Mouse (Mus musculus) forebrain, embryonic 14.5 days (tissue): ENCODE measurements around the gene Eno1. TPM values are rescaled to one million over a fixed set of nuclear protein-coding genes. Genes with fewer than 3 reads are reported as not detected.
"Not testable (repeated sequence)": the region's sequence is repeated elsewhere in the genome, so short reads cannot be mapped to it uniquely, and the experiment has no call there.

Source experiments
- ATAC-seq: fragments of 200-750 bp; cut with Nextera tagmentation; 2 replicates; pipeline ENCODE4 v1.8.0; 2017; ENCODE audit warnings: mild to moderate bottlenecking, moderate library complexity
- DNase-seq: peaks from one replicate; pipeline ENCODE4 v3.0.0-alpha.2; 2015; ENCODE audit warnings: low spot score
- H3K27ac ChIP-seq: fragments of 300-500 bp; sonication (generic); 2 replicates; pipeline ENCODE4 v1.5.1; 2014; ENCODE audit warnings: low read depth, mild to moderate bottlenecking, control low read depth, low read length, moderate library complexity
- H3K27me3 ChIP-seq: fragments of 300-500 bp; sonication (generic); replicated peaks from 2 replicates; pipeline ENCODE4 v1.6.1; 2014; ENCODE audit warnings: low read length, control low read depth, mixed read lengths; ENCODE audit not compliant: control insufficient read depth, insufficient read depth
- H3K36me3 ChIP-seq: fragments of 300-500 bp; sonication (generic); 2 replicates; pipeline ENCODE4 v1.6.1; 2014; ENCODE audit warnings: low read length, control low read depth; ENCODE audit not compliant: control insufficient read depth, insufficient read depth
- H3K4me1 ChIP-seq: fragments of 300-500 bp; sonication (generic); 2 replicates; pipeline ENCODE4 v1.6.1; 2014; ENCODE audit warnings: antibody characterized with exemption, low read length, control low read depth; ENCODE audit not compliant: control insufficient read depth, insufficient read depth
- H3K4me2 ChIP-seq: fragments of 300-500 bp; sonication (generic); 2 replicates; pipeline ENCODE4 v1.6.1; 2014; ENCODE audit warnings: mild to moderate bottlenecking, control low read depth, low read length
- H3K4me3 ChIP-seq: fragments of 300-500 bp; sonication (generic); 2 replicates; pipeline ENCODE4 v1.5.1; 2014; ENCODE audit warnings: low read depth, low read length, control low read depth
- H3K9ac ChIP-seq: fragments of 300-500 bp; sonication (generic); 2 replicates; pipeline ENCODE4 v1.6.1; 2014; ENCODE audit warnings: mild to moderate bottlenecking, low read length, control low read depth, moderate library complexity
- H3K9me3 ChIP-seq: fragments of 300-500 bp; sonication (generic); replicated peaks from 2 replicates; pipeline ENCODE4 v1.6.1; 2016; ENCODE audit warnings: low read length, control low read depth, mixed read lengths; ENCODE audit not compliant: control insufficient read depth
- WGBS: fragments of 180-500 bp; shearing (Covaris S2); extraction: QIAGEN DNeasy Blood & Tissue Kit; methylation state at CpG from one replicate; pipeline ENCODE4 v1.1.7; 2014; 5-methylcytosine and 5-hydroxymethylcytosine counted together
- polyA plus RNA-seq: library from polyadenylated mRNA; unstranded; fragments of >200 nt; fragmentation: Nextera tagmentation; extraction: Ambion mirVana; gene quantifications from 2 replicates; pipeline ENCODE4 v1.2.1, GENCODE M21; 2014

The Eno1 gene
- polyA plus RNA-seq, 1 experiment from 2014 or later = 988 TPM

GRCm38 (mm10) chr4:150262301-150262700 is 25.8 kb downstream of the Eno1 start:
- no peak for ATAC-seq
- WGBS = 51% methylated on average over 8 of the region's 8 CpGs
- no peaks in the 10 kb centered on the region for H3K36me3 ChIP-seq

GRCm38 (mm10) chr4:150264903-150265302 is 28.4 kb downstream of the Eno1 start:
- no peaks in the 10 kb centered on the region for H3K27me3 ChIP-seq
- no peak overlapping the region for H3K9ac ChIP-seq
- no peak overlapping the region for H3K4me3 ChIP-seq
- H3K4me1 ChIP-seq = no peaks in the 10 kb centered on the region
- ATAC-seq = no peak
- H3K27ac ChIP-seq = no peak overlapping the region
- no peaks in the 10 kb centered on the region for H3K36me3 ChIP-seq
- no peak overlapping the region for H3K4me2 ChIP-seq
- DNase-seq = peak; percentile 42
- no peaks in the 10 kb centered on the region for H3K9me3 ChIP-seq
- 55% methylated on average over 7 of the region's 7 CpGs for WGBS

More at GRCm38 (mm10) chr4:150262301-150262700, 25.8 kb downstream of the Eno1 start:
- Histone ChIP-seq H3K4me2 (no peak overlapping the region), H3K27me3 (no peaks in the 10 kb centered on the region), H3K9ac (no peak overlapping the region), H3K4me3 (no peak overlapping the region), H3K4me1 (peaks cover 15% of the 10 kb centered on the region), H3K9me3 (no peaks in the 10 kb centered on the region), H3K27ac (no peak overlapping the region)
- DNase-seq = peak; percentile 52

- 63% methylated on average over 5 of the region's 5 CpGs for WGBS
- H3K4me2 ChIP-seq = no peak overlapping the region
- no peak for DNase-seq
These were observed 28.9 kb downstream of the Eno1 start for GRCm38 (mm10) chr4:150265471-150265870.

GRCm38 (mm10) chr4:150266655-150267223 is 30.2 kb downstream of the Eno1 start:
- Histone ChIP-seq H3K4me3 (no peak overlapping the region), H3K4me1 (no peaks in the 10 kb centered on the region), H3K9me3 (no peaks in the 10 kb centered on the region), H3K27ac (no peak overlapping the region), H3K36me3 (no peaks in the 10 kb centered on the region), H3K4me2 (no peak overlapping the region), H3K9ac (no peak overlapping the region), H3K27me3 (no peaks in the 10 kb centered on the region)
- no peak for ATAC-seq
- WGBS = 84% methylated on average over 21 of the region's 21 CpGs
- DNase-seq = no peak

More at GRCm38 (mm10) chr4:150265471-150265870, 28.9 kb downstream of the Eno1 start:
- no peak overlapping the region for H3K4me3 ChIP-seq
- H3K27me3 ChIP-seq = no peaks in the 10 kb centered on the region
- no peaks in the 10 kb centered on the region for H3K9me3 ChIP-seq
- no peak overlapping the region for H3K9ac ChIP-seq
- ATAC-seq = no peak
- no peak overlapping the region for H3K27ac ChIP-seq
- H3K4me1 ChIP-seq = no peaks in the 10 kb centered on the region
- no peaks in the 10 kb centered on the region for H3K36me3 ChIP-seq

GRCm38 (mm10) chr4:150268674-150269653 is 32.4 kb downstream of the Eno1 start:
- Histone ChIP-seq H3K4me2 (no peak overlapping the region), H3K4me1 (peaks cover 10% of the 10 kb centered on the region), H3K9ac (no peak overlapping the region), H3K27ac (no peak overlapping the region), H3K27me3 (no peaks in the 10 kb centered on the region), H3K4me3 (no peak overlapping the region), H3K36me3 (no peaks in the 10 kb centered on the region), H3K9me3 (no peaks in the 10 kb centered on the region)
- no peak for DNase-seq
- WGBS = 87% methylated on average over 33 of the region's 33 CpGs
- ATAC-seq = no peak

GRCm38 (mm10) chr4:150269679-150270078 is 33.2 kb downstream of the Eno1 start:
- ATAC-seq (no peak), DNase-seq (no peak)
- peaks cover 10% of the 10 kb centered on the region for H3K4me1 ChIP-seq
- WGBS = 77% methylated on average over 6 of the region's 7 CpGs
- H3K9ac ChIP-seq = no peak overlapping the region
- no peaks in the 10 kb centered on the region for H3K27me3 ChIP-seq
- no peaks in the 10 kb centered on the region for H3K9me3 ChIP-seq
- no peaks in the 10 kb centered on the region for H3K36me3 ChIP-seq
- H3K4me2 ChIP-seq = no peak overlapping the region
- H3K4me3 ChIP-seq = no peak overlapping the region
- no peak overlapping the region for H3K27ac ChIP-seq

GRCm38 (mm10) chr4:150270718-150271117 is 34.2 kb downstream of the Eno1 start:
- H3K36me3 ChIP-seq, H3K9me3 ChIP-seq, H3K4me1 ChIP-seq, DNase-seq, H3K9ac ChIP-seq, H3K27me3 ChIP-seq, H3K4me3 ChIP-seq, H3K4me2 ChIP-seq, H3K27ac ChIP-seq, ATAC-seq: not testable (repeated sequence)
- 86% methylated on average over 4 of the region's 4 CpGs for WGBS

GRCm38 (mm10) chr4:150272725-150273124 is 36.2 kb downstream of the Eno1 start:
- DNase-seq (peak; percentile 80), ATAC-seq (peak; percentile 66; the same call in 1 of the 2 replicates)
- H3K27me3 ChIP-seq = no peaks in the 10 kb centered on the region
- no peak overlapping the region for H3K9ac ChIP-seq
- H3K4me1 ChIP-seq = peaks cover 10% of the 10 kb centered on the region
- no peak overlapping the region for H3K4me3 ChIP-seq
- H3K36me3 ChIP-seq = no peaks in the 10 kb centered on the region
- 1% methylated on average over 9 of the region's 9 CpGs for WGBS
- no peaks in the 10 kb centered on the region for H3K9me3 ChIP-seq
- H3K4me2 ChIP-seq = peak overlapping the region; percentile 18; the same call in 1 of the 2 replicates
- H3K27ac ChIP-seq = peak overlapping the region; percentile 15; the same call in 1 of the 2 replicates

GRCm38 (mm10) chr4:150275531-150275930 is 39.0 kb downstream of the Eno1 start:
- ATAC-seq = no peak
- H3K27ac ChIP-seq = no peak overlapping the region
- no peaks in the 10 kb centered on the region for H3K9me3 ChIP-seq
- H3K9ac ChIP-seq = no peak overlapping the region
- 78% methylated on average over 5 of the region's 5 CpGs for WGBS
- H3K4me2 ChIP-seq = no peak overlapping the region
- H3K4me3 ChIP-seq = no peak overlapping the region
- DNase-seq = no peak
- peaks cover 10% of the 10 kb centered on the region for H3K4me1 ChIP-seq
- H3K36me3 ChIP-seq = no peaks in the 10 kb centered on the region
- no peaks in the 10 kb centered on the region for H3K27me3 ChIP-seq
